Mouse (Mus musculus): ENCODE results near the gene Sppl3. TPM values are rescaled to one million over a fixed set of nuclear protein-coding genes. Genes with fewer than 3 reads are reported as not detected.

Gene Sppl3
- total and polyA plus RNA-seq, 3 experiments, result 14.3 to 29.2 (median 14.9) TPM

GRCm38 (mm10) chr5:115008307-115008706 lies 2.6 kb upstream of the Sppl3 start:
- Histone ChIP-seq H3K9ac (ENCODE audit: insufficient read depth, low read depth) (no peak overlapping the region), H3K4me3 (replicated peaks in 1 of 3; ENCODE audit: low read depth in 2 of 3, low read length in 2 of 3, poor library complexity in 1 of 3) (no peak overlapping the region), H3K27me3 (replicated peaks) (no peaks in the 10 kb centered on the region), H3K79me2 (replicated peaks; ENCODE audit: control insufficient read depth, extremely low read depth, insufficient read depth, poor library complexity, severe bottlenecking) (peaks cover 20% of the 10 kb centered on the region), H3K36me3 (replicated peaks in 1 of 2; ENCODE audit: control insufficient read depth in 1 of 2, insufficient read depth in 1 of 2, low read length in 1 of 2) (peaks cover 0 to under 1% of the 10 kb centered on the region in 2 experiments), H3K4me1 (ENCODE audit: control insufficient read depth in 1 of 2, insufficient read depth in 2 of 2) (peaks cover 9 to 39% of the 10 kb centered on the region in 2 experiments), H3K9me3 (replicated peaks; ENCODE audit: low read length) (no peaks in the 10 kb centered on the region), H3K4me2 (ENCODE audit: insufficient read depth, low read depth, poor library complexity, severe bottlenecking) (no peak overlapping the region), H3K27ac (ENCODE audit: insufficient read depth, low read depth) (no peak overlapping the region)
- TF ChIP-seq TBP (conservative IDR thresholded peaks at IDR 0.05; ENCODE audit: low read depth, low read length) (no peak), ZC3H11A (IDR thresholded peaks at IDR 0.05; ENCODE audit: low read depth, low read length) (no peak), MYC (IDR thresholded peaks at IDR 0.05; ENCODE audit: low read depth, low read length) (no peak), EP300 (IDR thresholded peaks at IDR 0.05; ENCODE audit: low read length) (no peak), KAT2A (IDR thresholded peaks at IDR 0.05; ENCODE audit: insufficient replicate concordance, low read length) (no peak), MEF2A (IDR thresholded peaks at IDR 0.05; ENCODE audit: borderline replicate concordance, low read depth, low read length) (no peak), HCFC1 (IDR thresholded peaks at IDR 0.05; ENCODE audit: low read depth, low read length) (no peak)
- dilution Hi-C loops (cut with MboI; ENCODE audit: extremely low pct_ligation_motif_present, extremely low pct_unique_long_range_greater_than_20kb, low sequenced_read_pairs), result no loop called here
- DNase-seq (ENCODE audit: extremely low read depth), result no peak
- in situ Hi-C loops (cut with MboI; ENCODE audit: low pct_ligation_motif_present, low pct_unique_long_range_greater_than_20kb, low sequenced_read_pairs), result no loop called here

- in situ Hi-C loops (cut with MboI; ENCODE audit: low pct_ligation_motif_present, low pct_unique_long_range_greater_than_20kb, low sequenced_read_pairs), result no loop called here
- no peak overlapping the region for H3K27ac ChIP-seq (ENCODE audit: insufficient read depth, low read depth)
These were observed 1.8 kb upstream of the Sppl3 start for GRCm38 (mm10) chr5:115009143-115009542.

GRCm38 (mm10) chr5:115009961-115010360 lies 976 bp upstream of the Sppl3 start:
- no peak overlapping the region for H3K4me3 ChIP-seq (replicated peaks in 1 of 3; ENCODE audit: low read depth in 2 of 3, low read length in 2 of 3, poor library complexity in 1 of 3)

More at GRCm38 (mm10) chr5:115009143-115009542, 1.8 kb upstream of the Sppl3 start:
- Histone ChIP-seq H3K4me1 (ENCODE audit: control insufficient read depth in 1 of 2, insufficient read depth in 2 of 2) (peaks cover 8 to 39% of the 10 kb centered on the region in 2 experiments; a peak in 3 of 4 replicates), H3K4me3 (replicated peaks in 1 of 3; ENCODE audit: low read depth in 2 of 3, low read length in 2 of 3, poor library complexity in 1 of 3) (no peak overlapping the region), H3K27me3 (replicated peaks) (no peaks in the 10 kb centered on the region), H3K9ac (ENCODE audit: insufficient read depth, low read depth) (no peak overlapping the region), H3K9me3 (replicated peaks; ENCODE audit: low read length) (no peaks in the 10 kb centered on the region), H3K4me2 (ENCODE audit: insufficient read depth, low read depth, poor library complexity, severe bottlenecking) (no peak overlapping the region), H3K36me3 (replicated peaks in 1 of 2; ENCODE audit: control insufficient read depth in 1 of 2, insufficient read depth in 1 of 2, low read length in 1 of 2) (peaks cover 0 to 3% of the 10 kb centered on the region in 2 experiments), H3K79me2 (replicated peaks; ENCODE audit: control insufficient read depth, extremely low read depth, insufficient read depth, poor library complexity, severe bottlenecking) (peaks cover 26% of the 10 kb centered on the region)
- no peak for DNase-seq (ENCODE audit: extremely low read depth)
- dilution Hi-C loops (cut with MboI; ENCODE audit: extremely low pct_ligation_motif_present, extremely low pct_unique_long_range_greater_than_20kb, low sequenced_read_pairs), result no loop called here
- TF ChIP-seq ETS1 (conservative IDR thresholded peaks at IDR 0.05; ENCODE audit: low read depth, low read length), result no peak
- no peak for TF ChIP-seq RCOR1 (conservative IDR thresholded peaks at IDR 0.05; ENCODE audit: low read depth, low read length)
- TF ChIP-seq CHD2 (IDR thresholded peaks at IDR 0.05; ENCODE audit: low read length), result no peak
- no peak for TF ChIP-seq MAFK (IDR thresholded peaks at IDR 0.05; ENCODE audit: insufficient replicate concordance, low read length)
- TF ChIP-seq ZNF384 (IDR thresholded peaks at IDR 0.05; ENCODE audit: low read depth, low read length), result no peak
- no peak for TF ChIP-seq ELF1 (IDR thresholded peaks at IDR 0.05; ENCODE audit: low read depth, low read length)
- TF ChIP-seq EP300 (IDR thresholded peaks at IDR 0.05; ENCODE audit: low read length), result no peak
- TF ChIP-seq ZMIZ1 (IDR thresholded peaks at IDR 0.05; ENCODE audit: low read depth, low read length), result no peak

More at GRCm38 (mm10) chr5:115009961-115010360, 976 bp upstream of the Sppl3 start:
- H3K27ac ChIP-seq (ENCODE audit: insufficient read depth, low read depth), result no peak overlapping the region
- TF ChIP-seq MAX (IDR thresholded peaks at IDR 0.05; ENCODE audit: low read length) (no peak), USF2 (conservative IDR thresholded peaks at IDR 0.05; ENCODE audit: low read depth, low read length) (no peak), MAZ (IDR thresholded peaks at IDR 0.05; ENCODE audit: low read depth, low read length) (no peak), BHLHE40 (IDR thresholded peaks at IDR 0.05; ENCODE audit: low read depth, low read length) (no peak)
- peaks cover 0 to 3% of the 10 kb centered on the region in 2 experiments for H3K36me3 ChIP-seq (replicated peaks in 1 of 2; ENCODE audit: control insufficient read depth in 1 of 2, insufficient read depth in 1 of 2, low read length in 1 of 2)
- H3K9ac ChIP-seq (ENCODE audit: insufficient read depth, low read depth), result no peak overlapping the region; the same call in 1 of the 2 replicates
- H3K27me3 ChIP-seq (replicated peaks), result no peaks in the 10 kb centered on the region
- in situ Hi-C loops (cut with MboI; ENCODE audit: low pct_ligation_motif_present, low pct_unique_long_range_greater_than_20kb, low sequenced_read_pairs) (no loop called here), dilution Hi-C loops (cut with MboI; ENCODE audit: extremely low pct_ligation_motif_present, extremely low pct_unique_long_range_greater_than_20kb, low sequenced_read_pairs) (no loop called here)
- H3K4me1 ChIP-seq (ENCODE audit: control insufficient read depth in 1 of 2, insufficient read depth in 2 of 2), result peaks cover 13 to 43% of the 10 kb centered on the region in 2 experiments
- no peak for DNase-seq (ENCODE audit: extremely low read depth)
- no peaks in the 10 kb centered on the region for H3K9me3 ChIP-seq (replicated peaks; ENCODE audit: low read length)
- H3K4me2 ChIP-seq (ENCODE audit: insufficient read depth, low read depth, poor library complexity, severe bottlenecking), result 0 out of 2 replicates have a peak overlapping the region, but pooled peaks have one; percentile 55
- peaks cover 33% of the 10 kb centered on the region for H3K79me2 ChIP-seq (replicated peaks; ENCODE audit: control insufficient read depth, extremely low read depth, insufficient read depth, poor library complexity, severe bottlenecking)

Data from CH12.LX (cell line).